ENCODE assay signal across 11 mouse cellular contexts in genomic region chr1:194578270-194578669, GRCm38 (mm10). TPM values are rescaled to one million over a fixed set of nuclear protein-coding genes. Genes with fewer than 3 reads are reported as not detected.
DNase-seq lines count a peak whose midpoint lies in the region; ATAC-seq lines count a peak whose summit lies in the region.
"Had no signal": no experiment of that assay in that cellular context is flagged by ENCODE, and none has a peak within 500 bp of the region (broad histone marks: within the 10 kb centered on the region; RNA-seq: fewer than 3 reads in every experiment).

No protein-coding gene starts in this region.

- no peaks in the 10 kb centered on the region for H3K9me3 ChIP-seq in hindbrain, embryonic 16.5 days (ENCODE audit: control insufficient read depth, low read length)
- no peaks in the 10 kb centered on the region for H3K9me3 ChIP-seq in hindbrain, embryonic 10.5 days
- H3K9me3 ChIP-seq: lung, embryonic 15.5 days had no signal

- H3K27me3 ChIP-seq in hindbrain, embryonic 16.5 days (replicated peaks; ENCODE audit: control insufficient read depth, insufficient read depth, low read length): no peaks in the 10 kb centered on the region
- H3K27me3 ChIP-seq in hindbrain, embryonic 10.5 days (ENCODE audit: insufficient read depth, poor library complexity, severe bottlenecking): no peaks in the 10 kb centered on the region
- H3K27me3 ChIP-seq: CH12.LX; lung, embryonic 15.5 days had no signal

- intact Hi-C loops in gastrocnemius, postnatal 36 days (cut with DNase I): no loop called here

- 65% methylated on average over 3 of the region's 3 CpGs for WGBS in hindbrain, embryonic 16.5 days
- 90% methylated on average over 3 of the region's 3 CpGs for WGBS in hindbrain, embryonic 10.5 days

- H3K4me3 ChIP-seq in hindbrain, embryonic 16.5 days (ENCODE audit: low read length): no peak overlapping the region
- no peak overlapping the region for H3K4me3 ChIP-seq in hindbrain, embryonic 10.5 days
- H3K4me3 ChIP-seq: heart, adult 2 months; lung, embryonic 15.5 days had no signal

- no peak overlapping the region for H3K27ac ChIP-seq in hindbrain, embryonic 16.5 days (ENCODE audit: low read depth, low read length)
- H3K27ac ChIP-seq in hindbrain, embryonic 10.5 days: no peak overlapping the region
- H3K27ac ChIP-seq: heart, adult 2 months; lung, embryonic 15.5 days had no signal

- no peaks in the 10 kb centered on the region for H3K36me3 ChIP-seq in hindbrain, embryonic 16.5 days (ENCODE audit: control insufficient read depth, insufficient read depth, low read length)
- H3K36me3 ChIP-seq in hindbrain, embryonic 10.5 days: no peaks in the 10 kb centered on the region
- H3K36me3 ChIP-seq: lung, embryonic 15.5 days had no signal

- no peak overlapping the region for H3K4me2 ChIP-seq in hindbrain, embryonic 16.5 days (ENCODE audit: low read length)
- H3K4me2 ChIP-seq: lung, embryonic 15.5 days had no signal

- no peaks in the 10 kb centered on the region; the same call in 1 of the 2 replicates for H3K4me1 ChIP-seq in hindbrain, embryonic 16.5 days (ENCODE audit: control insufficient read depth, insufficient read depth, low read depth, low read length)
- no peaks in the 10 kb centered on the region for H3K4me1 ChIP-seq in hindbrain, embryonic 10.5 days (replicated peaks)
- H3K4me1 ChIP-seq: lung, embryonic 15.5 days had no signal

- no peak overlapping the region for H3K9ac ChIP-seq in hindbrain, embryonic 16.5 days (ENCODE audit: low read depth, low read length)
- H3K9ac ChIP-seq: lung, embryonic 15.5 days had no signal

- DNase-seq in hindbrain, embryonic 10.5 days (ENCODE audit: low spot score): no peak
- peak; percentile 91 for DNase-seq in cerebellum, adult 8-10 months
- peak; percentile 50 to 54 for DNase-seq in layer of hippocampus, adult 8-10 months (ENCODE audit: low spot score in 2 of 2)
- peak; percentile 23 for DNase-seq in right cerebral cortex, postnatal 14 days
- no peak for DNase-seq in gastrocnemius, postnatal 36 days
- DNase-seq in kidney, postnatal 4 days: no peak

- peak; percentile 90 for ATAC-seq in hindbrain, embryonic 16.5 days

RNA-seq across cellular contexts. Expression of gene Plxna2, which starts 39.7 kb away (rescaled TPM):
- polyA plus RNA-seq in hindbrain, embryonic 16.5 days (2015; fragmentation: Nextera tagmentation; extraction: Ambion mirVana): 24.2 and 28.3 TPM in 2 replicates
- polyA plus RNA-seq in hindbrain, embryonic 10.5 days (2016; fragmentation: Nextera tagmentation; extraction: Ambion mirVana): 17.5 and 23.9 TPM in 2 replicates
- 10 to 100 TPM; 60.8 to 73.5 (median 66.5) TPM for total RNA-seq in layer of hippocampus, adult 8-10 months (2022)
- total RNA-seq in gastrocnemius, postnatal 36 days (2021): 1 to 10 TPM; 6.6 to 8.5 TPM
- total RNA-seq: monocyte, adult 5-6 weeks had no signal

Comparison
In these comparisons a context has a peak if more than half of its experiments do, and no peak if none do; other contexts are left out.
1. DNase-seq: peak in cerebellum, adult 8-10 months (single experiment), layer of hippocampus, adult 8-10 months (2 of 2) and right cerebral cortex, postnatal 14 days (single experiment); none in hindbrain, embryonic 10.5 days (single experiment), gastrocnemius, postnatal 36 days (0 of 2) and kidney, postnatal 4 days (0 of 2).
2. RNA of gene Plxna2, which starts 39.7 kb away (total RNA-seq): 60.8 to 73.5 TPM in layer of hippocampus, adult 8-10 months; 6.6 to 8.5 TPM in gastrocnemius, postnatal 36 days; every median in the first group is over 4 times any median in the second.